Mouse (Mus musculus): ENCODE results near the gene Pde6h. TPM values are rescaled to one million over a fixed set of nuclear protein-coding genes. Genes with fewer than 3 reads are reported as not detected.

Pde6h gene
- 0.09 TPM in 1 of 2 replicates, not detected in the other for polyA plus RNA-seq (2012; rRNA removed)

GRCm38 (mm10) chr6:136923532-136923931, at the start of gene Pde6h:
TSS of gene Pde6h (plus strand) at chr6:136923832.

GRCm38 (mm10) chr6:136875670-136876069, 48.0 kb upstream of the Pde6h start, which contains the start of gene Mgp:
TSS of gene Mgp (minus strand) at chr6:136875823.

GRCm38 (mm10) chr6:136922080-136922479, 1.6 kb upstream of the Pde6h start, which contains the start of gene Erp27:
TSS of gene Erp27 (minus strand) at chr6:136922180.

GRCm38 (mm10) chr6:136941051-136942021, 17.7 kb downstream of the Pde6h start, which contains the start of gene Arhgdib:
TSS of gene Arhgdib (minus strand) at chr6:136941899.

Other genes with a start within 250 kb of the Pde6h start
- gene Gucy2c, start 142.1 kb upstream of the Pde6h start, polyA plus RNA-seq (2012; rRNA removed): 0.10 and 0.14 TPM in 2 replicates
- 0.95 and 1.2 TPM in 2 replicates for gene Hist4h4, start 119.4 kb upstream of the Pde6h start, polyA plus RNA-seq (2012; rRNA removed)
- 66.3 and 116 TPM in 2 replicates for gene H2afj, start 115.6 kb upstream of the Pde6h start, polyA plus RNA-seq (2012; rRNA removed)
- gene BC049715, start 96.2 kb upstream of the Pde6h start, polyA plus RNA-seq (2012; rRNA removed): 0.48 and 1.0 TPM in 2 replicates
- gene Wbp11, start 95.6 kb upstream of the Pde6h start, polyA plus RNA-seq (2012; rRNA removed): 115 and 127 TPM in 2 replicates
- 0.73 and 1.1 TPM in 2 replicates for gene Smco3, start 88.4 kb upstream of the Pde6h start, polyA plus RNA-seq (2012; rRNA removed)
- 1.8 and 2.9 TPM in 2 replicates for gene Art4, start 66.1 kb upstream of the Pde6h start, polyA plus RNA-seq (2012; rRNA removed)
- gene Mgp, start 48.0 kb upstream of the Pde6h start, polyA plus RNA-seq (2012; rRNA removed): 3.2 and 24.3 TPM in 2 replicates
- gene Erp27, start 1.7 kb upstream of the Pde6h start, polyA plus RNA-seq (2012; rRNA removed): 0.05 and 0.35 TPM in 2 replicates
- 23.0 and 40.8 TPM in 2 replicates for gene Arhgdib, start 18.1 kb downstream of the Pde6h start, polyA plus RNA-seq (2012; rRNA removed)
- 1.7 and 2.3 TPM in 2 replicates for gene Rerg, start 246.7 kb downstream of the Pde6h start, polyA plus RNA-seq (2012; rRNA removed)